Mouse (Mus musculus) retina, postnatal 7 days (tissue): ENCODE data around the gene Gm38100.

Experiments
- DNase-seq: peaks from one replicate; pipeline ENCODE4 v3.0.0-alpha.2; 2012; ENCODE audit warnings: low read depth, low spot score

Gene Gm38100

DNA sequence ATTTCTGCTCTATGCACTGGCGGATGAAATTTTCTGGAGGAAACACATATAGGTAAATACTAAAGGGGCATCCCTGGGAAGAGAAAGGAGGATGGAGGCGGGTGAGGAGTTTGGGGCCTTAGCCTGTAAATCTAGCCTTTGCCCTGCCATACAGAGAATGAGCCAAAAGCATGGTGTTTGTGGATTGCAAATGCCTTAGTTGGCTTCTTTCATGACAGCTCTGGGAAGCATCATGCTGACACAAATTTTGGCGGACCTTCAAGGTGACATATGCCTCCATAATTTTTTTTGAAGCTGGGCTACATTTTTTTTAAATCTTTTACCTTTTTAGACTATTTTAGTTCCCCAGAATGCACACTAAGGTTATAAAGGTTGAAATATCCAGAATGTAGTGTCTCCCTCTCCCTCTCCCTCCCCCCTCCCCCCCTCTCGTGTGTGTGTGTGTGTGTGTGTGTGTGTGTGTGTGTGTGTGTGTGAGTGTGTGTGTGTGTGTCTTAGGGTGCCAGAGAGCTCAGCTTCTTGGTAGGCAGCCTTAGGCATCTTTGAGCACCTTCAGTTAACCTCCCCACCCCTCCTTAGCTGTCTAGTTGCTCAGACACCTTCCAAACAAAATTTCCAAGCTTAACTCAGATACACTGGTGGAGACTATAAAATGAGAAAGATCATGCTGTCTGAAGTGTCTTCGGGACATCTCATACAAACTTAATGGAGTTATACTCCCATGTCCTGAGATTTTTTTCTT lies 47.0 kb downstream of the Gm38100 start:
- no peak for DNase-seq

DNA sequence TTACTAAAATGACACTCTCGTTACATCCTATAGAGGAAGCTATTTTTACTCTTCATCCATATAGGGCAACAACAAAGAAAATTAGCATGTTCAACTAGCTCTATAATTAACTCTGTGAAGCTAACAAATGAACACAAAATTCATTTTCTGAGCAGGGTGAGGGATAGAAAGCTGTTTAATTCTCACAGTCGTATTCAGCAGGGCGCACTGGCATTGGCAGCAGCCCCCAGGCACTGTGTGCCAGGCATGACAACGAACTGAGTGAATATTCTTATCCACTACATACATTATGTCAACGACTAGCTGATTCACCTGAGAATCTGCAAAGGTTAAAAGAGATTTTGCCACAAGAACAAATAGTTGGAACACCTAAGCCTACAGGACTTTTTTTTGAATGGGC lies 50.6 kb downstream of the Gm38100 start:
- no peak for DNase-seq
